Mouse (Mus musculus): ENCODE measurements around the gene Cd151. TPM values are rescaled to one million over a fixed set of nuclear protein-coding genes. Genes with fewer than 3 reads are reported as not detected.

Gene Cd151
- polyA plus RNA-seq (2012; rRNA removed): 89.5 and 114 TPM in 2 replicates

DNA sequence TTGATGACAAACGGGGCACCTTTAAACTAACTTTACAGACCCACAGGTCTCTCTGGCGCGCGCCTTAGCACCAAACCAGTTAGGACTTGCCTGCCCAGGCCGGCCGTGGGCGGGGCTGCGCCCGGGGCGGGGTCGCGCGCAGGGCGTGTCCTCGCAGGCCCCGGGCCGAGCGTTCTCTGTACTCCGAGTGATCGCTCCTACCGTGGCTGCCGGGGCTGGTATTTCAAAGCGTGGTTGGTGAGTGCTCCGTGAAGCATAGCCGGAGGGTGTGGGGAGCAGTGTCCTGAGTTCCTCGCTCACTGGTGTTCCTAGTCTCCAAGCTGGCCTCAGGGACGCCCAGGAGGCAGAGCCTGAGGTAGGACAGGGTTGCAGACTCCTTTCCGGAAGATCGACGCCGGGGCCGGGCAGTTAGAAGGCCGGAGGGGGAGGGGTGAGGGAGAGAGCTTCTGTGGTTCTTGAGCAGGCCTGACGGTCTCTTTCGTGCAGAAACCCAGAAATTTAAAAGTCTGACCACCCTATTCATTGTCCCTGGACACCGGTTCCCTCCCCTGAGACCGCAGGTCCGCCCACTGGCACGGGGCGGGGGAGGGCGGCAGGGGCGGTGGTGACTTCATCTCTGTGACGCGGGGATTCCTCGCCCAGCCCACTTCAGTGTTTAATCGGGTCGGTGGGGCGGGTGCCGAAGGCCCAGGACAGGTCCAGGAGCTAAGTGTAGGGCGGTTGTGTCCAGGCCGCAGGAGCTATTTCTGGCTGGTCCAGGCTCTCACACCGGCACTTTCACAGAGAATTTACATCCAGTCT, at the start of gene Cd151:
TSS of gene Cd151 (plus strand) at position 163 of the 801 bp plus-strand sequence.
- Histone ChIP-seq H3K36me3 (ENCODE audit: control insufficient read depth, insufficient read depth, low read length) (peaks cover 12% of the 10 kb centered on the region), H3K27me3 (ENCODE audit: control insufficient read depth, insufficient read depth, low read length) (no peaks in the 10 kb centered on the region; the same call in none of the 2 replicates), H3K27ac (ENCODE audit: insufficient read depth, low read length) (peak within 1 kb of the TSS; percentile 65), H3K4me3 (ENCODE audit: extremely low read depth, insufficient read depth, insufficient read length) (peak within 1 kb of the TSS; percentile 92), H3K4me1 (ENCODE audit: control insufficient read depth, insufficient read depth, insufficient read length) (peaks cover 20% of the 10 kb centered on the region)
- DNase-seq (ENCODE audit: low read depth in 1 of 2, low spot score in 2 of 2): peak; percentile 46 to 80
- no peak for TF ChIP-seq POLR2A (IDR thresholded peaks at IDR 0.05; ENCODE audit: low read depth, low read length)
- TF ChIP-seq CTCF (IDR thresholded peaks at IDR 0.05; ENCODE audit: extremely low read depth, insufficient read depth, insufficient read length, insufficient replicate concordance): no peak
- WGBS: under 1% methylated on average over 52 of the region's 52 CpGs

DNA sequence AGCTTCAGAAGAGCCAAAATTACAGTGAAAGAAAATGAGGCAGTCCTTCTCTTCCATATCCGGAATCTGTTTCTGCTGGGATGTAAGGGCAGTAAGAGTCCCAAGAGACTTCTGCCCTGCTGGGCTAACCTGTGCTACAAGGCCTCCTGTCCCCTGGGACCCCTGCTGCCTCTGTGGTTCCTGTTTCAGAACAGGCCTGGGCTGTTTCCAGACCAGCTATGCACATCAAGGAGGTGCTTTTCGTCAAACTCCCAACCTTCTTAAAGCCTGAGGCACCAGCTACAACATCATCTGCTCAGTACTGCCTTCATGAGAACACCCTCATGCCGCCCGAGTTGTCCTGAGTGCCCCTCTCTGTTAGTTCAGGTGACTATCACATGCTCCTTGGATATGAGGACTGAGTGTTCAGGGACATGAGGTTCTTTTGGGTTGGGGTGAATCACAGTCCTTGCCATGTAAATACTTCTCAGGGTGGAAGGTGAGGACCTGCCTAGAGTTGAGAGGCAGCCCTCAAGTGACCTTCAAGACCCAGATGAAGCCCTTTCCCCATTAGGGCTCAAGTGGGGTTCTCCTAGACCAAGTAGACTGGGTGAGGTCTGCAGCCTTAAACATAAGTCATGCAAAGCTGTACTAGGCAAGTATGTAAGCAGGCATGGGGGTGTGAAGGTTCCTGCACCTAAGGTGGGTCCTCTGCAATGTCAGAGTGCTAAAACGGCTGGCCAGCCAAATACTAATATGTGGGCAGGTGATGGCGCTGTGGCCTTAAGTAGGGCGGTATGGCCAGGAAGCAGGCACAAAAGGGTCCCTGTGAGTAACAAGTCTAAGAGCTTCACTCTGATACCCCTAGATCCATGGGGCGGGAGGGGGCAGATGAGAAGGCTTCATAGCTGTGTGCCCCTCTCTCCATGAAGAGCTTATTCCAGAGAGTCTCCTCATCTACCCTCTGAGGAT, 49.2 kb upstream of the Cd151 start:
- H3K27ac ChIP-seq (ENCODE audit: insufficient read depth, low read length): no peak overlapping the region
- 78% methylated on average over 8 of the region's 8 CpGs for WGBS
- DNase-seq (ENCODE audit: low read depth in 1 of 2, low spot score in 2 of 2): no peak

GRCm38 (mm10) chr7:141418970-141419369, 48.2 kb upstream of the Cd151 start:
- Histone ChIP-seq H3K27me3 (ENCODE audit: control insufficient read depth, insufficient read depth, low read length) (no peaks in the 10 kb centered on the region), H3K36me3 (ENCODE audit: control insufficient read depth, insufficient read depth, low read length) (no peaks in the 10 kb centered on the region), H3K4me3 (ENCODE audit: extremely low read depth, insufficient read depth, insufficient read length) (no peak overlapping the region), H3K4me1 (ENCODE audit: control insufficient read depth, insufficient read depth, insufficient read length) (peaks cover 8% of the 10 kb centered on the region; the same call in 1 of the 2 replicates), H3K27ac (ENCODE audit: insufficient read depth, low read length) (no peak overlapping the region)
- TF ChIP-seq POLR2A (IDR thresholded peaks at IDR 0.05; ENCODE audit: low read depth, low read length) (no peak), CTCF (IDR thresholded peaks at IDR 0.05; ENCODE audit: extremely low read depth, insufficient read depth, insufficient read length, insufficient replicate concordance) (no peak)
- WGBS: 44% methylated on average over 7 of the region's 7 CpGs
- DNase-seq (ENCODE audit: low read depth in 1 of 2, low spot score in 2 of 2): no peak

More for the DNA sequence above, 49.2 kb upstream of the Cd151 start:
- Histone ChIP-seq H3K27me3 (ENCODE audit: control insufficient read depth, insufficient read depth, low read length) (no peaks in the 10 kb centered on the region), H3K36me3 (ENCODE audit: control insufficient read depth, insufficient read depth, low read length) (no peaks in the 10 kb centered on the region), H3K4me3 (ENCODE audit: extremely low read depth, insufficient read depth, insufficient read length) (no peak overlapping the region), H3K4me1 (ENCODE audit: control insufficient read depth, insufficient read depth, insufficient read length) (peaks cover 12% of the 10 kb centered on the region; the same call in 1 of the 2 replicates)
- TF ChIP-seq CTCF (IDR thresholded peaks at IDR 0.05; ENCODE audit: extremely low read depth, insufficient read depth, insufficient read length, insufficient replicate concordance): no peak
- no peak for TF ChIP-seq POLR2A (IDR thresholded peaks at IDR 0.05; ENCODE audit: low read depth, low read length)

- TF ChIP-seq POLR2A (IDR thresholded peaks at IDR 0.05; ENCODE audit: low read depth, low read length): no peak
- H3K36me3 ChIP-seq (ENCODE audit: control insufficient read depth, insufficient read depth, low read length): no peaks in the 10 kb centered on the region
- DNase-seq (ENCODE audit: low read depth in 1 of 2, low spot score in 2 of 2): no peak
- no peaks in the 10 kb centered on the region for H3K27me3 ChIP-seq (ENCODE audit: control insufficient read depth, insufficient read depth, low read length)
- no peak overlapping the region for H3K27ac ChIP-seq (ENCODE audit: insufficient read depth, low read length)
- H3K4me1 ChIP-seq (ENCODE audit: control insufficient read depth, insufficient read depth, insufficient read length): peaks cover 3% of the 10 kb centered on the region; the same call in 1 of the 2 replicates
- 88% methylated on average over 9 of the region's 9 CpGs for WGBS
- H3K4me3 ChIP-seq (ENCODE audit: extremely low read depth, insufficient read depth, insufficient read length): no peak overlapping the region
Measured at GRCm38 (mm10) chr7:141420030-141420702, 47.0 kb upstream of the Cd151 start.

GRCm38 (mm10) chr7:141423811-141424210, 43.4 kb upstream of the Cd151 start:
- peaks cover 2% of the 10 kb centered on the region; the same call in 1 of the 2 replicates for H3K4me1 ChIP-seq (ENCODE audit: control insufficient read depth, insufficient read depth, insufficient read length)
- 81% methylated on average over 4 of the region's 4 CpGs for WGBS
- TF ChIP-seq CTCF (IDR thresholded peaks at IDR 0.05; ENCODE audit: extremely low read depth, insufficient read depth, insufficient read length, insufficient replicate concordance): no peak
- no peak for TF ChIP-seq POLR2A (IDR thresholded peaks at IDR 0.05; ENCODE audit: low read depth, low read length)
- H3K36me3 ChIP-seq (ENCODE audit: control insufficient read depth, insufficient read depth, low read length): no peaks in the 10 kb centered on the region
- no peak overlapping the region for H3K4me3 ChIP-seq (ENCODE audit: extremely low read depth, insufficient read depth, insufficient read length)
- no peak for DNase-seq (ENCODE audit: low read depth in 1 of 2, low spot score in 2 of 2)
- H3K27me3 ChIP-seq (ENCODE audit: control insufficient read depth, insufficient read depth, low read length): no peaks in the 10 kb centered on the region
- no peak overlapping the region for H3K27ac ChIP-seq (ENCODE audit: insufficient read depth, low read length)

- Histone ChIP-seq H3K4me1 (ENCODE audit: control insufficient read depth, insufficient read depth, insufficient read length) (no peaks in the 10 kb centered on the region), H3K27ac (ENCODE audit: insufficient read depth, low read length) (no peak overlapping the region), H3K36me3 (ENCODE audit: control insufficient read depth, insufficient read depth, low read length) (peaks cover 10% of the 10 kb centered on the region), H3K27me3 (ENCODE audit: control insufficient read depth, insufficient read depth, low read length) (no peaks in the 10 kb centered on the region), H3K4me3 (ENCODE audit: extremely low read depth, insufficient read depth, insufficient read length) (no peak overlapping the region)
- WGBS: 80% methylated on average over 12 of the region's 12 CpGs
- DNase-seq (ENCODE audit: low read depth in 1 of 2, low spot score in 2 of 2): no peak
- TF ChIP-seq POLR2A (IDR thresholded peaks at IDR 0.05; ENCODE audit: low read depth, low read length) (no peak), CTCF (IDR thresholded peaks at IDR 0.05; ENCODE audit: extremely low read depth, insufficient read depth, insufficient read length, insufficient replicate concordance) (no peak)
Measured at GRCm38 (mm10) chr7:141426948-141427730, 40.1 kb upstream of the Cd151 start.

Measured in spleen, adult 2 months (tissue).